Mouse (Mus musculus) MEL (cell line): ENCODE data around the gene Pkd1l1. TPM values are rescaled to one million over a fixed set of nuclear protein-coding genes. Genes with fewer than 3 reads are reported as not detected.

Source experiments
- DNase-seq: peaks from one replicate; pipeline ENCODE4 v3.0.0; 2011; ENCODE audit warnings: low read depth, low spot score
- H3K27ac ChIP-seq: 2 replicates; pipeline ENCODE4 v1.5.1; 2012; ENCODE audit warnings: low read depth, mild to moderate bottlenecking, control low read depth, low read length, moderate library complexity; ENCODE audit not compliant: control insufficient read depth
- H3K27me3 ChIP-seq, 2 experiments: fragments of 150-350 bp in 1 of 2; sonication (generic) in 1 of 2; 2 replicates each; pipeline ENCODE4 v1.6.1; 2012; ENCODE audit warnings: low read length in 2 of 2, mild to moderate bottlenecking in 2 of 2, improper control_type of control experiment in 1 of 2, moderate library complexity in 1 of 2; ENCODE audit not compliant: insufficient read depth in 2 of 2, control insufficient read depth in 1 of 2
- H3K36me3 ChIP-seq, 2 experiments: 2 replicates each; pipeline ENCODE4 v1.6.1; 2012 to 2014; ENCODE audit warnings: low read length in 2 of 2, improper control_type of control experiment in 1 of 2, inconsistent platforms in 1 of 2, mild to moderate bottlenecking in 1 of 2; ENCODE audit not compliant: insufficient read depth in 2 of 2, control insufficient read depth in 1 of 2
- H3K4me1 ChIP-seq, 2 experiments: fragments of 150-350 bp in 1 of 2; sonication (generic) in 1 of 2; 2 replicates each; pipeline ENCODE4 v1.6.1; 2012; ENCODE audit warnings: low read length in 2 of 2, improper control_type of control experiment in 1 of 2, mild to moderate bottlenecking in 1 of 2; ENCODE audit not compliant: insufficient read depth in 2 of 2, control insufficient read depth in 1 of 2
- H3K4me3 ChIP-seq, 2 experiments: fragments of 150-350 bp in 1 of 2; sonication (generic) in 1 of 2; 2 replicates each; pipeline ENCODE4 v1.5.1; 2012; ENCODE audit warnings: low read depth in 2 of 2, low read length in 2 of 2, mild to moderate bottlenecking in 2 of 2, moderate library complexity in 2 of 2, control low read depth in 1 of 2, improper control_type of control experiment in 1 of 2; ENCODE audit not compliant: control insufficient read depth in 1 of 2, insufficient read depth in 1 of 2
- H3K79me2 ChIP-seq: 2 replicates; pipeline ENCODE4 v1.6.1; 2012; ENCODE audit warnings: mild to moderate bottlenecking, low read length, moderate library complexity; ENCODE audit not compliant: control insufficient read depth, poor library complexity, insufficient read depth
- H3K9ac ChIP-seq: 2 replicates; pipeline ENCODE4 v1.6.1; 2012; ENCODE audit warnings: low read depth, mild to moderate bottlenecking, control low read depth, low read length, moderate library complexity; ENCODE audit not compliant: control insufficient read depth, poor library complexity, severe bottlenecking
- H3K9me3 ChIP-seq: fragments of 150-350 bp; sonication (generic); replicated peaks from 2 replicates; pipeline ENCODE4 v1.6.1; 2012; ENCODE audit warnings: mild to moderate bottlenecking, low read length, improper control_type of control experiment, moderate library complexity; ENCODE audit not compliant: insufficient read depth
- BHLHE40 ChIP-seq: IDR thresholded peaks from 2 replicates; pipeline ENCODE4 v1.6.1; 2012; ENCODE audit warnings: low read depth, mild to moderate bottlenecking, inconsistent platforms, low read length, improper control_type of control experiment, borderline replicate concordance
- CHD1 ChIP-seq: IDR thresholded peaks from 2 replicates; pipeline ENCODE4 v1.6.1; 2012; ENCODE audit warnings: low read depth, mild to moderate bottlenecking, inconsistent platforms, low read length, improper control_type of control experiment
- CTCF ChIP-seq, 3 experiments: IDR thresholded peaks in 2 of 3; conservative IDR thresholded peaks in 1 of 3; 2 replicates each; pipeline ENCODE4 v1.5.1; 2011 to 2012; ENCODE audit warnings: low read length in 3 of 3, low read depth in 2 of 3, mild to moderate bottlenecking in 2 of 3, improper control_type of control experiment in 1 of 3, inconsistent platforms in 1 of 3, mixed read lengths in 1 of 3, moderate library complexity in 1 of 3; ENCODE audit not compliant: control insufficient read depth in 1 of 3, insufficient read depth in 1 of 3, poor library complexity in 1 of 3, severe bottlenecking in 1 of 3
- MAFK ChIP-seq: IDR thresholded peaks from 2 replicates; pipeline ENCODE4 v1.6.1; 2011; ENCODE audit warnings: low read depth, mild to moderate bottlenecking, low read length, improper control_type of control experiment, borderline replicate concordance
- MYB ChIP-seq: IDR thresholded peaks from 2 replicates; pipeline ENCODE4 v1.6.1; 2011; ENCODE audit warnings: mild to moderate bottlenecking, low read depth, low read length, improper control_type of control experiment
- NELFE ChIP-seq: IDR thresholded peaks from 2 replicates; pipeline ENCODE4 v1.6.1; 2011; ENCODE audit warnings: low read depth, low read length, improper control_type of control experiment
- NRF1 ChIP-seq: IDR thresholded peaks from 2 replicates; pipeline ENCODE4 v1.6.1; 2014; ENCODE audit warnings: low read depth, mild to moderate bottlenecking, inconsistent platforms, low read length, improper control_type of control experiment, moderate library complexity; ENCODE audit not compliant: poor library complexity, insufficient read depth, severe bottlenecking
- POLR2A ChIP-seq, 2 experiments: IDR thresholded peaks; 2 replicates each; pipeline ENCODE4 v1.6.1; 2011 to 2012; ENCODE audit warnings: low read length in 2 of 2, mild to moderate bottlenecking in 2 of 2, control low read depth in 1 of 2, improper control_type of control experiment in 1 of 2, low read depth in 1 of 2, moderate library complexity in 1 of 2; ENCODE audit not compliant: control insufficient read depth in 1 of 2, insufficient read depth in 1 of 2, poor library complexity in 1 of 2
- POLR2AphosphoS5 ChIP-seq: IDR thresholded peaks from 2 replicates; pipeline ENCODE4 v1.6.1; 2012; ENCODE audit warnings: low read depth, borderline replicate concordance, mild to moderate bottlenecking, inconsistent platforms, low read length, moderate library complexity, mixed read lengths
- RAD21 ChIP-seq: IDR thresholded peaks from 2 replicates; pipeline ENCODE4 v1.6.1; 2011; ENCODE audit warnings: mild to moderate bottlenecking, low read depth, low read length, improper control_type of control experiment
- SIN3A ChIP-seq: IDR thresholded peaks from 2 replicates; pipeline ENCODE4 v1.6.1; 2012; ENCODE audit warnings: low read length, improper control_type of control experiment, inconsistent platforms
- SMC3 ChIP-seq: IDR thresholded peaks from 2 replicates; pipeline ENCODE4 v1.6.1; 2011; ENCODE audit warnings: low read depth, low read length, improper control_type of control experiment
- TAL1 ChIP-seq: IDR thresholded peaks from 2 replicates; pipeline ENCODE4 v1.6.1; 2012; ENCODE audit warnings: mild to moderate bottlenecking, inconsistent platforms, low read length, moderate library complexity, mixed read lengths
- USF1 ChIP-seq: IDR thresholded peaks from 2 replicates; pipeline ENCODE4 v1.6.1; 2014; ENCODE audit warnings: low read depth, mild to moderate bottlenecking, inconsistent platforms, low read length, improper control_type of control experiment, moderate library complexity
- ZNF384 ChIP-seq: IDR thresholded peaks from 2 replicates; pipeline ENCODE4 v1.6.1; 2012; ENCODE audit warnings: low read depth, mild to moderate bottlenecking, inconsistent platforms, low read length, improper control_type of control experiment
- polyA plus RNA-seq, 2 experiments: library from polyadenylated mRNA; stranded (reverse) in 1 of 2; unstranded in 1 of 2; fragments of >175 nt in 1 of 2; fragments of >200 nt in 1 of 2; gene quantifications; 2 replicates each; pipeline versions ENCODE4 v1.2.1 to v1.2.4; 2012; ENCODE audit warnings: low replicate concordance in 2 of 2, low read depth in 1 of 2; ENCODE audit not compliant: insufficient read length in 2 of 2, insufficient read depth in 1 of 2, missing spikeins in 1 of 2
- total RNA-seq: library from RNA; depleted of rRNA; stranded (reverse); fragments of 300-350 nt; gene quantifications from 2 replicates; pipeline ENCODE4 v1.2.3, GENCODE M21; 2012

The Pkd1l1 gene
- total and polyA plus RNA-seq, 3 experiments, result not detected

DNA sequence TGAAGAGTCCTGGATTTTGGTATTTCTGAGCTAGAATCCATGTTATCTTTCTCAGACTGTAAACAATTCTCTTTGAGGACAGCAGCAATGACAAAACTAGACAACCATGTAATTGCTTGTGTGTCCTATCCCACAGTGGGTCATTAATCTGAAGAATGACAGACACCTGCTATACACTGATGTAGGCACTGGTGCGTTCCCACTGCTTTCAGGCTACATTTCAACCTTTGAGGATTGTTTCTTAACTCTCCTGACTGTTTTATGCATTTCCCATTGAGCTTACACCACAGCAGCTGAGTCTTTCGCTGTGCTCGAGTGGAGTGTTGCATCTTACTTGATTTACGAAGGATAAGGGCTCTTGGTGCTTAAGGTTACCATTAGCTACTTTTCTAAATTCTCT lies 111.1 kb downstream of the Pkd1l1 start:
- no peaks in the 10 kb centered on the region; a peak in 1 of 4 replicates for H3K27me3 ChIP-seq
- H3K9ac ChIP-seq, result no peak overlapping the region
- no peaks in the 10 kb centered on the region for H3K4me1 ChIP-seq
- no peak overlapping the region for H3K27ac ChIP-seq
- H3K9me3 ChIP-seq, result no peaks in the 10 kb centered on the region
- H3K4me3 ChIP-seq, result no peak overlapping the region
- TF ChIP-seq CTCF (IDR thresholded peaks at IDR 0.05 in 2 of 3, conservative IDR thresholded peaks at IDR 0.05 in 1 of 3; ENCODE audit: control insufficient read depth in 1 of 3, insufficient read depth in 1 of 3, low read depth in 2 of 3, low read length in 3 of 3, poor library complexity in 1 of 3, severe bottlenecking in 1 of 3) (no peak), POLR2AphosphoS5 (no peak), ZNF384 (no peak), CHD1 (no peak), TAL1 (no peak), NRF1 (no peak), SMC3 (no peak), BHLHE40 (no peak), MYB (no peak), MAFK (no peak)
- no peak for DNase-seq
- no peaks in the 10 kb centered on the region for H3K36me3 ChIP-seq
- no peaks in the 10 kb centered on the region for H3K79me2 ChIP-seq

GRCm38 (mm10) chr11:8860878-8861277 lies 112.2 kb downstream of the Pkd1l1 start:
- no peaks in the 10 kb centered on the region for H3K36me3 ChIP-seq
- no peaks in the 10 kb centered on the region for H3K9me3 ChIP-seq
- no peak for DNase-seq
- TF ChIP-seq NELFE, result no peak
- peak in 1 of 3 experiments; percentile 9; a peak in 2 of 6 replicates for TF ChIP-seq CTCF (IDR thresholded peaks at IDR 0.05 in 2 of 3, conservative IDR thresholded peaks at IDR 0.05 in 1 of 3; ENCODE audit: control insufficient read depth in 1 of 3, insufficient read depth in 1 of 3, low read depth in 2 of 3, low read length in 3 of 3, poor library complexity in 1 of 3, severe bottlenecking in 1 of 3)
- H3K27ac ChIP-seq, result no peak overlapping the region
- no peak overlapping the region for H3K9ac ChIP-seq
- H3K4me1 ChIP-seq, result no peaks in the 10 kb centered on the region
- no peaks in the 10 kb centered on the region for H3K79me2 ChIP-seq
- H3K27me3 ChIP-seq, result no peaks in the 10 kb centered on the region; a peak in 1 of 4 replicates
- H3K4me3 ChIP-seq, result no peak overlapping the region

GRCm38 (mm10) chr11:8859868-8860267 lies 113.2 kb downstream of the Pkd1l1 start:
- H3K27ac ChIP-seq, result no peak overlapping the region
- DNase-seq, result peak; percentile 3

More at GRCm38 (mm10) chr11:8859868-8860267, 113.2 kb downstream of the Pkd1l1 start:
- Histone ChIP-seq H3K36me3 (no peaks in the 10 kb centered on the region), H3K4me1 (no peaks in the 10 kb centered on the region), H3K4me3 (no peak overlapping the region), H3K79me2 (no peaks in the 10 kb centered on the region), H3K9me3 (no peaks in the 10 kb centered on the region), H3K27me3 (no peaks in the 10 kb centered on the region; a peak in 1 of 4 replicates)
- TF ChIP-seq USF1 (no peak), POLR2A (IDR thresholded peaks at IDR 0.05; ENCODE audit: control insufficient read depth in 1 of 2, insufficient read depth in 1 of 2, low read depth in 1 of 2, low read length in 2 of 2, poor library complexity in 1 of 2) (no peak), RAD21 (no peak), SIN3A (no peak)
- TF ChIP-seq, all 39 proteins: peak for 0
- no peak overlapping the region for H3K9ac ChIP-seq
